Mouse (Mus musculus) CH12.LX (cell line): ENCODE measurements around the gene Ugt2b38. TPM values are rescaled to one million over a fixed set of nuclear protein-coding genes. Genes with fewer than 3 reads are reported as not detected.

Source experiments
- DNase-seq: peaks from one replicate; pipeline ENCODE4 v3.0.0-alpha.2; 2013; ENCODE audit errors: extremely low read depth
- H3K27ac ChIP-seq: 2 replicates; pipeline ENCODE4 v1.5.1; 2012; ENCODE audit warnings: low read depth, mild to moderate bottlenecking, control low read depth, moderate library complexity; ENCODE audit not compliant: insufficient read depth
- H3K27me3 ChIP-seq: replicated peaks from 2 replicates; pipeline ENCODE3; 2012; ENCODE audit warnings: inconsistent platforms
- H3K36me3 ChIP-seq, 2 experiments: replicated peaks in 1 of 2; 2 replicates each; pipeline versions ENCODE3 to v1.6.1; 2012; ENCODE audit warnings: inconsistent platforms in 1 of 2, low read length in 1 of 2, mild to moderate bottlenecking in 1 of 2, mixed read lengths in 1 of 2, moderate library complexity in 1 of 2; ENCODE audit not compliant: control insufficient read depth in 1 of 2, insufficient read depth in 1 of 2
- H3K4me1 ChIP-seq, 2 experiments: 2 replicates each; pipeline ENCODE4 v1.6.1; 2012; ENCODE audit warnings: inconsistent platforms in 1 of 2, moderate library complexity in 1 of 2; ENCODE audit not compliant: insufficient read depth in 2 of 2, control insufficient read depth in 1 of 2
- H3K4me2 ChIP-seq: 2 replicates; pipeline ENCODE4 v1.6.1; 2012; ENCODE audit warnings: low read depth, mild to moderate bottlenecking, control low read depth; ENCODE audit not compliant: poor library complexity, insufficient read depth, severe bottlenecking
- H3K4me3 ChIP-seq, 3 experiments: fragments of 150-350 bp in 1 of 3; sonication (generic) in 1 of 3; replicated peaks in 1 of 3; 2 replicates each; pipeline versions ENCODE3 to v1.5.1; 2011 to 2012; ENCODE audit warnings: low read depth in 2 of 3, low read length in 2 of 3, mild to moderate bottlenecking in 2 of 3, moderate library complexity in 2 of 3, control low read depth in 1 of 3, improper control_type of control experiment in 1 of 3, inconsistent platforms in 1 of 3, mixed read lengths in 1 of 3; ENCODE audit not compliant: poor library complexity in 1 of 3
- H3K79me2 ChIP-seq: replicated peaks from 2 replicates; pipeline ENCODE4 v1.6.1; 2012; ENCODE audit warnings: mild to moderate bottlenecking, moderate library complexity; ENCODE audit not compliant: control insufficient read depth, poor library complexity, insufficient read depth, severe bottlenecking; ENCODE audit errors: extremely low read depth
- H3K9ac ChIP-seq: 2 replicates; pipeline ENCODE4 v1.6.1; 2012; ENCODE audit warnings: low read depth, mild to moderate bottlenecking, control low read depth, moderate library complexity; ENCODE audit not compliant: insufficient read depth
- H3K9me3 ChIP-seq: replicated peaks from 2 replicates; pipeline ENCODE3; 2012; ENCODE audit warnings: low read length, inconsistent platforms, mixed read lengths
- BHLHE40 ChIP-seq: IDR thresholded peaks from 2 replicates; pipeline ENCODE4 v1.6.1; 2011; ENCODE audit warnings: mild to moderate bottlenecking, low read depth, low read length, improper control_type of control experiment
- CHD1 ChIP-seq: IDR thresholded peaks from 2 replicates; pipeline ENCODE4 v1.6.1; 2012; ENCODE audit warnings: low read depth, low read length, improper control_type of control experiment, inconsistent platforms
- CTCF ChIP-seq, 2 experiments: IDR thresholded peaks in 1 of 2; conservative IDR thresholded peaks in 1 of 2; 2 replicates each; pipeline ENCODE4 v1.5.1; 2011 to 2012; ENCODE audit warnings: low read depth in 2 of 2, low read length in 2 of 2, improper control_type of control experiment in 1 of 2, inconsistent platforms in 1 of 2, mild to moderate bottlenecking in 1 of 2, moderate library complexity in 1 of 2
- EP300 ChIP-seq: IDR thresholded peaks from 2 replicates; pipeline ENCODE4 v1.6.1; 2011; ENCODE audit warnings: low read length, improper control_type of control experiment
- ETS1 ChIP-seq: conservative IDR thresholded peaks from 2 replicates; pipeline ENCODE4 v1.6.1; 2012; ENCODE audit warnings: low read depth, mild to moderate bottlenecking, inconsistent platforms, low read length, improper control_type of control experiment, moderate library complexity
- HCFC1 ChIP-seq: IDR thresholded peaks from 2 replicates; pipeline ENCODE4 v1.6.1; 2012; ENCODE audit warnings: low read depth, mild to moderate bottlenecking, inconsistent platforms, low read length, improper control_type of control experiment
- IRF4 ChIP-seq: IDR thresholded peaks from 2 replicates; pipeline ENCODE4 v1.6.1; 2014; ENCODE audit warnings: low read depth, mild to moderate bottlenecking, inconsistent platforms, low read length, improper control_type of control experiment
- JUN ChIP-seq: IDR thresholded peaks from 2 replicates; pipeline ENCODE4 v1.6.1; 2011; ENCODE audit warnings: low read depth, mild to moderate bottlenecking, low read length, improper control_type of control experiment, moderate library complexity; ENCODE audit not compliant: insufficient read depth
- JUND ChIP-seq: conservative IDR thresholded peaks from 2 replicates; pipeline ENCODE4 v1.6.1; 2011; ENCODE audit warnings: low read depth, low read length, improper control_type of control experiment
- KAT2A ChIP-seq: IDR thresholded peaks from 2 replicates; pipeline ENCODE4 v1.6.1; 2012; ENCODE audit warnings: low read length, improper control_type of control experiment, inconsistent platforms; ENCODE audit not compliant: insufficient replicate concordance
- MAX ChIP-seq: IDR thresholded peaks from 2 replicates; pipeline ENCODE4 v1.6.1; 2011; ENCODE audit warnings: low read length, improper control_type of control experiment
- MXI1 ChIP-seq: IDR thresholded peaks from 2 replicates; pipeline ENCODE4 v1.6.1; 2011; ENCODE audit warnings: mild to moderate bottlenecking, low read depth, low read length, improper control_type of control experiment
- MYC ChIP-seq: IDR thresholded peaks from 2 replicates; pipeline ENCODE4 v1.6.1; 2011; ENCODE audit warnings: low read depth, mild to moderate bottlenecking, improper control_type of control experiment, low read length
- NELFE ChIP-seq: IDR thresholded peaks from 2 replicates; pipeline ENCODE4 v1.6.1; 2011; ENCODE audit warnings: low read depth, low read length, improper control_type of control experiment
- NRF1 ChIP-seq: IDR thresholded peaks from 2 replicates; pipeline ENCODE4 v1.6.1; 2014; ENCODE audit warnings: low read depth, mild to moderate bottlenecking, inconsistent platforms, low read length, improper control_type of control experiment, moderate library complexity
- PAX5 ChIP-seq: IDR thresholded peaks from 2 replicates; pipeline ENCODE4 v1.6.1; 2012; ENCODE audit warnings: low read length, inconsistent platforms, mixed read lengths
- POLR2A ChIP-seq: IDR thresholded peaks from 2 replicates; pipeline ENCODE4 v1.6.1; 2011; ENCODE audit warnings: low read depth, mild to moderate bottlenecking, improper control_type of control experiment, low read length
- POLR2AphosphoS2 ChIP-seq: IDR thresholded peaks from 2 replicates; pipeline ENCODE4 v1.6.1; 2011; ENCODE audit warnings: low read depth, low read length, improper control_type of control experiment
- RAD21 ChIP-seq: IDR thresholded peaks from 2 replicates; pipeline ENCODE4 v1.6.1; 2011; ENCODE audit warnings: low read depth, mild to moderate bottlenecking, low read length, improper control_type of control experiment, moderate library complexity
- RCOR1 ChIP-seq: conservative IDR thresholded peaks from 2 replicates; pipeline ENCODE4 v1.6.1; 2012; ENCODE audit warnings: low read depth, mild to moderate bottlenecking, inconsistent platforms, low read length, improper control_type of control experiment
- SMC3 ChIP-seq: IDR thresholded peaks from 2 replicates; pipeline ENCODE4 v1.6.1; 2011; ENCODE audit warnings: low read depth, low read length, improper control_type of control experiment
- TBP ChIP-seq: conservative IDR thresholded peaks from 2 replicates; pipeline ENCODE4 v1.6.1; 2011; ENCODE audit warnings: low read depth, low read length, improper control_type of control experiment
- UBTF ChIP-seq: IDR thresholded peaks from 2 replicates; pipeline ENCODE4 v1.6.1; 2012; ENCODE audit warnings: low read depth, mild to moderate bottlenecking, inconsistent platforms, low read length, improper control_type of control experiment, moderate library complexity
- ZKSCAN1 ChIP-seq: IDR thresholded peaks from 2 replicates; pipeline ENCODE4 v1.6.1; 2012; ENCODE audit warnings: low read depth, inconsistent platforms, low read length, improper control_type of control experiment, borderline replicate concordance
- ZMIZ1 ChIP-seq: IDR thresholded peaks from 2 replicates; pipeline ENCODE4 v1.6.1; 2012; ENCODE audit warnings: low read depth, mild to moderate bottlenecking, inconsistent platforms, low read length, improper control_type of control experiment
- dilution Hi-C: fragments of 300-500 bp; cut with MboI; formaldehyde crosslinking; loops from 2 replicates; pipeline ENCODE4 v1.14.3; 2020; ENCODE audit warnings: low sequenced_read_pairs; ENCODE audit not compliant: extremely low pct_unique_long_range_greater_than_20kb, extremely low pct_ligation_motif_present
- in situ Hi-C: fragments of 300-500 bp; cut with MboI; formaldehyde crosslinking; loops from 3 replicates; pipeline ENCODE4 v1.14.3; 2019; ENCODE audit warnings: low sequenced_read_pairs, low pct_ligation_motif_present, low pct_unique_long_range_greater_than_20kb, mixed read lengths
- polyA plus RNA-seq: library from polyadenylated mRNA; unstranded; fragments of >175 nt; gene quantifications from 2 replicates; pipeline ENCODE4 v1.2.1, GENCODE M21; 2012; ENCODE audit warnings: low read depth; ENCODE audit not compliant: insufficient read length
- total RNA-seq, 2 experiments: library from RNA; depleted of rRNA; stranded (reverse); fragments of 300-350 nt in 1 of 2; fragments of >200 nt in 1 of 2; gene quantifications; 2 replicates each; pipeline ENCODE4 v1.2.3; 2012 to 2014

Gene Ugt2b38
- total and polyA plus RNA-seq, 3 experiments = not detected

DNA sequence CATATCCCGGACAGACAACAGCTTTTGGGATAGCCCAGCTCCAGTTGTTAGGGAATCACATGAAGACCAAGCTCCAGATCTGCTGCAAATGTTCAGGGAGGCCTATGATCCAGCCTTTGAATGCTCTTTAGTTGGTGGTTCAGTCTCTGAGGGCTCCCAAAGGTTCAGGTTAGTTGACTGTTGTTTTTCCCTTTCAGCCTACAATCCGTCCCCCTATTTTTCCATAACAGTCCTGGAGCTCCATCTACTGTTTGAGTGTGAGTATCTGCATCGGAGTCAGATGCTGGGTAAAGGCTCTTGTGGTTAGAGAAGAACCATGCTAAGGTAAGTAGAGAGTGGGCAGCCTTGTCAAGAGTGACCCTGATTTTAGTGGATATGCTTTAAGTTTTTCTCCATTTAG lies 12.3 kb upstream of the Ugt2b38 start:
- peak; percentile 18 for DNase-seq
- Histone ChIP-seq H3K27ac (no peak overlapping the region), H3K9me3 (no peaks in the 10 kb centered on the region), H3K9ac (no peak overlapping the region), H3K36me3 (no peaks in the 10 kb centered on the region), H3K4me1 (no peaks in the 10 kb centered on the region), H3K4me3 (no peak overlapping the region), H3K79me2 (no peaks in the 10 kb centered on the region), H3K27me3 (no peaks in the 10 kb centered on the region), H3K4me2 (no peak overlapping the region)
- in situ Hi-C loops = no loop called here
- TF ChIP-seq EP300 = no peak
- peak; percentile 33 for TF ChIP-seq RAD21
- no peak for TF ChIP-seq MYC
- TF ChIP-seq KAT2A = no peak
- TF ChIP-seq POLR2AphosphoS2 = no peak
- no peak for TF ChIP-seq POLR2A
- TF ChIP-seq HCFC1 = no peak
- peak in 1 of 2 experiments; percentile 31; a peak in 2 of 4 replicates for TF ChIP-seq CTCF (conservative IDR thresholded peaks at IDR 0.05 in 1 of 2, IDR thresholded peaks at IDR 0.05 in 1 of 2; ENCODE audit: low read depth in 2 of 2, low read length in 2 of 2)
- TF ChIP-seq ETS1 = no peak
- TF ChIP-seq NELFE = no peak
- no peak for TF ChIP-seq ZKSCAN1
- TF ChIP-seq IRF4 = no peak
- no peak for TF ChIP-seq ZMIZ1
- TF ChIP-seq MAX = no peak
- no peak for TF ChIP-seq SMC3
- dilution Hi-C loops = no loop called here

DNA sequence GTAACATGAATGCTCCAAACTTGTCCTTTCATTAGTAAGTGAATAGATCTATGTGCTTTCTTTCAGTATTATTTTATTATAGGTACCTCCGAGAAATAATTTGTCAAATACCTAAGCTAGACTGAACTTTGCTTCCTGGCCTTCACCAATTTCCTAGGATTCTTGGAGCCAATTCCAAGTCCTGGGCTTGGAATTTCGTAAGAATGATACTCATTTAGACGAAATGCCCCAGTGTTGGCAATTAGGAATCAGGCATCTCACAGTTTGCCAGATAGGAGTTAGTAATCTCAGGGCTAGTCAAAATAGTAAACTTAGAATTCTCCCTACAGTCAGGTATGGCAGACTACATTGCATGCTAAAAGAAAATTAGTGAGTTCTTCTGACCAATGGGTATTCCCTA lies 1.7 kb upstream of the Ugt2b38 start:
- no peak overlapping the region for H3K4me3 ChIP-seq
- no peak overlapping the region for H3K4me2 ChIP-seq
- dilution Hi-C loops = no loop called here
- H3K36me3 ChIP-seq = no peaks in the 10 kb centered on the region
- no peak overlapping the region for H3K27ac ChIP-seq
- in situ Hi-C loops = no loop called here
- no peaks in the 10 kb centered on the region for H3K4me1 ChIP-seq
- H3K79me2 ChIP-seq = no peaks in the 10 kb centered on the region
- H3K27me3 ChIP-seq = no peaks in the 10 kb centered on the region
- H3K9ac ChIP-seq = no peak overlapping the region
- TF ChIP-seq BHLHE40 (no peak), IRF4 (no peak), TBP (no peak), ZKSCAN1 (no peak), MAX (no peak), MXI1 (no peak), POLR2AphosphoS2 (no peak), JUN (no peak), NRF1 (no peak), NELFE (no peak), CHD1 (no peak), RCOR1 (no peak), JUND (no peak), UBTF (no peak), PAX5 (no peak)
- no peak for DNase-seq
- no peaks in the 10 kb centered on the region for H3K9me3 ChIP-seq
